Mouse (Mus musculus) G1E (cell line): ENCODE results near the gene Gm17617.

Experiments
- CTCF ChIP-seq: IDR thresholded peaks from 2 replicates; pipeline ENCODE4 v1.5.1; 2012; ENCODE audit warnings: low read depth, low read length, inconsistent platforms, mixed read lengths
- GATA1 ChIP-seq: IDR thresholded peaks from 2 replicates; pipeline ENCODE4 v1.6.1; 2012; ENCODE audit warnings: borderline replicate concordance, low read length, inconsistent platforms, mixed read lengths
- GATA2 ChIP-seq: IDR thresholded peaks from 2 replicates; pipeline ENCODE4 v1.6.1; 2012; ENCODE audit warnings: low read depth, low read length, inconsistent platforms, borderline replicate concordance
- TAL1 ChIP-seq: conservative IDR thresholded peaks from 2 replicates; pipeline ENCODE4 v1.6.1; 2012; ENCODE audit warnings: low read depth, low read length, inconsistent platforms, mixed read lengths

- no peak for TF ChIP-seq CTCF
- TF ChIP-seq GATA2: no peak
- no peak for TF ChIP-seq TAL1
- TF ChIP-seq GATA1: no peak
Observed at GRCm38 (mm10) chr13:55103351-55103750, 30.0 kb downstream of the Gm17617 start.
